Comparison of ENCODE assay signal across 7 mouse cellular contexts in the genomic region with DNA sequence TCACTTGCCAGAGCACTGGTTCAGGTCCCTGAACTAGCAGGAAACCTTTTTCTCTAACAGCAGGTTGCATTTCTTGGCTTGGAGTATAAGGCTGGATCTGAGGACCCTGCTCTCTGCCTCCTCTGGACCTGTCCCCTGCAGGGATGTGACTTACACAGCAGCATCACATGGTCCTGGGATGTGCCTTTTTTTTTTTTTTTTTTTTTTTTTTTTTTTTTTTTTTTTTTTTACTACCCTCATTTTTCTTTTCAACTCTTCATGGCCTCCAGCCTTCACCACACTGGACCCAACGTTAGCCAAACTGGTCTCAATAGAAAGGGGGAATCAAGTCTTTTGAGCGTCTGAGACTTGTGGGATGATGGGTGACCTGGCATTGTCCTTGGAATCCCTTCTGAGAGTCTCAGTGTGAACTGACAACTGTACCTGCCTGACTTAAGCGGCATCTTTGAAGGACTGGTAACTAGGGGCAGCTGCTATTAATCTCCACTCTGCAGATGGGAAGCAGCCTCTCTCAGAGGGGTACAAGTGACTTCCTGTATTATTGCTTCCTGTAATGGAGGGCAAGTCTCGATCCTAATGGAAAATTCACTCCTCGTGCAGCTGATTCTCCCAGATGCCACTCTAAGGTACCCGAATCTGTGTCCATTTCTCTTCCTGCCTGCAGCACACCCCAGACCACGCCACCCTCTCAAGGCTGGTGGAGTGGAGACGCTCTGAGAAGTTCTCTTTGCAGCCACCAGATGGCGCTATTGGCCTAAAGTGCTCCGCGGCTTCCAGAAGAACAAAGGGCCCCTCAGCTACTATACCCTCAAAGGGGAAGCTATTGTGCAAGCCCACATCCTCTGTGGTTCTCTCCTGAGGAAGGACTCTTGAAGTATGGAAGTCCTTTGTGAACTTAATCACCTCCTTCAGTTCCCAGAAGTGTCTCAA. TPM values are rescaled to one million over a fixed set of nuclear protein-coding genes. Genes with fewer than 3 reads are reported as not detected.
DNase-seq lines count a peak whose midpoint lies in the region; ATAC-seq and TF ChIP-seq lines count a peak whose summit lies in the region.

No protein-coding gene starts in this region.

- no peaks in the 10 kb centered on the region for H3K4me1 ChIP-seq in kidney, adult 2 months (ENCODE audit: control insufficient read depth, insufficient read depth, low read length)
- H3K4me1 ChIP-seq in limb, embryonic 13.5 days, result peaks cover 8% of the 10 kb centered on the region
- peaks cover 12% of the 10 kb centered on the region for H3K4me1 ChIP-seq in midbrain, embryonic 15.5 days

- H3K27me3 ChIP-seq in kidney, adult 2 months (replicated peaks; ENCODE audit: control insufficient read depth, insufficient read depth, low read length), result no peaks in the 10 kb centered on the region
- H3K27me3 ChIP-seq in limb, embryonic 13.5 days, result peaks cover 11% of the 10 kb centered on the region; the same call in 1 of the 2 replicates
- H3K27me3 ChIP-seq in midbrain, embryonic 15.5 days (replicated peaks), result no peaks in the 10 kb centered on the region

- peak overlapping the region; percentile 47 for H3K4me2 ChIP-seq in limb, embryonic 13.5 days (replicated peaks)
- H3K4me2 ChIP-seq in midbrain, embryonic 15.5 days, result peak overlapping the region; percentile 34; the same call in 1 of the 2 replicates

- H3K4me3 ChIP-seq in kidney, adult 2 months (ENCODE audit: insufficient read depth, low read depth, low read length), result peak overlapping the region; percentile 67
- 0 out of 2 replicates have a peak overlapping the region, but pooled peaks have one; percentile 2 for H3K4me3 ChIP-seq in limb, embryonic 13.5 days
- H3K4me3 ChIP-seq in midbrain, embryonic 15.5 days, result no peak overlapping the region

- 0 out of 2 replicates have a peak overlapping the region, but pooled peaks have one; percentile 35 for H3K9ac ChIP-seq in limb, embryonic 13.5 days
- H3K9ac ChIP-seq in midbrain, embryonic 15.5 days, result no peak overlapping the region

- H3K9me3 ChIP-seq in limb, embryonic 13.5 days, result no peaks in the 10 kb centered on the region
- no peaks in the 10 kb centered on the region for H3K9me3 ChIP-seq in midbrain, embryonic 15.5 days

- peak; percentile 88 for TF ChIP-seq CTCF in kidney, adult 2 months (conservative IDR thresholded peaks at IDR 0.05; ENCODE audit: insufficient read depth, insufficient read length, low read depth, low read length)

- H3K27ac ChIP-seq in kidney, adult 2 months (ENCODE audit: insufficient read depth, low read depth, low read length), result peak overlapping the region; percentile 90; the same call in 1 of the 2 replicates
- H3K27ac ChIP-seq in limb, embryonic 13.5 days, result no peak overlapping the region
- peak overlapping the region; percentile 64 for H3K27ac ChIP-seq in midbrain, embryonic 15.5 days

- peaks cover 9% of the 10 kb centered on the region; the same call in 1 of the 2 replicates for H3K36me3 ChIP-seq in kidney, adult 2 months (ENCODE audit: control insufficient read depth, insufficient read depth, low read length)
- H3K36me3 ChIP-seq in limb, embryonic 13.5 days, result no peaks in the 10 kb centered on the region
- H3K36me3 ChIP-seq in midbrain, embryonic 15.5 days (replicated peaks), result no peaks in the 10 kb centered on the region

- DNase-seq in adrenal gland, adult 8-10 months, result peak; percentile 36
- DNase-seq in embryo, embryonic 11 days, result peak; percentile 93
- DNase-seq in heart, adult 11 months, result peak; percentile 97
- DNase-seq in kidney, adult 2 months, result peak; percentile 75
- DNase-seq in spleen, adult 18-20 months, result peak; percentile 64 to 80

- peak; percentile 69 for TF ChIP-seq POLR2A in kidney, adult 2 months (IDR thresholded peaks at IDR 0.05; ENCODE audit: low read depth, low read length)

- WGBS in kidney, adult 2 months, result 7% methylated on average over 11 of the region's 11 CpGs
- WGBS in limb, embryonic 13.5 days, result 10% methylated on average over 11 of the region's 11 CpGs
- 12% methylated on average over 11 of the region's 11 CpGs for WGBS in midbrain, embryonic 15.5 days

- peak; percentile 89 for ATAC-seq in limb, embryonic 13.5 days (ENCODE audit: low FRiP score, low read depth)
- peak; percentile 93 for ATAC-seq in midbrain, embryonic 15.5 days (replicated peaks)

RNA-seq across cellular contexts. Expression of a gene that starts 7.1 kb away (rescaled TPM):
- not detected for total RNA-seq in adrenal gland, adult 8-10 months (2022)
- polyA plus RNA-seq in kidney, adult 2 months (2012; rRNA removed), result 9,073 and 10,701 TPM in 2 replicates
- 0.06 TPM in 1 of 2 replicates, not detected in the other for polyA plus RNA-seq in limb, embryonic 13.5 days (2015; fragmentation: Nextera tagmentation; extraction: Ambion mirVana)
- polyA plus RNA-seq in midbrain, embryonic 15.5 days (2015; fragmentation: Nextera tagmentation; extraction: Ambion mirVana), result 0.05 TPM in 1 of 2 replicates, not detected in the other

RNA-seq across cellular contexts. Expression of a gene that starts 9.9 kb away (rescaled TPM):
- total RNA-seq in adrenal gland, adult 8-10 months (2022), result not detected
- polyA plus RNA-seq in kidney, adult 2 months (2012; rRNA removed), result not detected in 2 replicates
- 0.29 TPM in 1 of 2 replicates, not detected in the other for polyA plus RNA-seq in limb, embryonic 13.5 days (2015; fragmentation: Nextera tagmentation; extraction: Ambion mirVana)
- polyA plus RNA-seq in midbrain, embryonic 15.5 days (2015; fragmentation: Nextera tagmentation; extraction: Ambion mirVana), result 0.43 and 0.45 TPM in 2 replicates

RNA-seq across cellular contexts. Expression of a gene that starts 21.5 kb away (rescaled TPM):
- under 1 TPM in 3 of 4 experiments, not detected in 1; 0.17 to 0.71 (median 0.43) TPM for total RNA-seq in adrenal gland, adult 8-10 months (2022)
- 0.03 and 0.07 TPM in 2 replicates for polyA plus RNA-seq in kidney, adult 2 months (2012; rRNA removed)
- polyA plus RNA-seq in limb, embryonic 13.5 days (2015; fragmentation: Nextera tagmentation; extraction: Ambion mirVana), result 0.08 and 0.51 TPM in 2 replicates
- polyA plus RNA-seq in midbrain, embryonic 15.5 days (2015; fragmentation: Nextera tagmentation; extraction: Ambion mirVana), result 0.09 and 0.14 TPM in 2 replicates

RNA-seq across cellular contexts. Expression of a gene that starts 35.6 kb away (rescaled TPM):
- total RNA-seq in adrenal gland, adult 8-10 months (2022), result 1 to 10 TPM in 1 of 4 experiments, under 1 TPM in 3; 0.45 to 1.8 (median 0.88) TPM
- 3.3 and 4.2 TPM in 2 replicates for polyA plus RNA-seq in kidney, adult 2 months (2012; rRNA removed)
- polyA plus RNA-seq in limb, embryonic 13.5 days (2015; fragmentation: Nextera tagmentation; extraction: Ambion mirVana), result 1.3 and 1.5 TPM in 2 replicates
- 0.34 and 0.52 TPM in 2 replicates for polyA plus RNA-seq in midbrain, embryonic 15.5 days (2015; fragmentation: Nextera tagmentation; extraction: Ambion mirVana)

RNA-seq across cellular contexts. Expression of a gene that starts 39.8 kb away (rescaled TPM):
- total RNA-seq in adrenal gland, adult 8-10 months (2022), result 10 to 100 TPM; 36.0 to 55.3 (median 48.6) TPM
- polyA plus RNA-seq in kidney, adult 2 months (2012; rRNA removed), result 23.4 and 27.4 TPM in 2 replicates
- 48.1 and 50.1 TPM in 2 replicates for polyA plus RNA-seq in limb, embryonic 13.5 days (2015; fragmentation: Nextera tagmentation; extraction: Ambion mirVana)
- polyA plus RNA-seq in midbrain, embryonic 15.5 days (2015; fragmentation: Nextera tagmentation; extraction: Ambion mirVana), result 40.8 and 41.4 TPM in 2 replicates

Comparison
In these comparisons a context has a peak if more than half of its experiments do, and no peak if none do; other contexts are left out.
1. DNase-seq: peak in every context shown above with its lines; median percentile 97 in heart, adult 11 months; 93 in embryo, embryonic 11 days; 75 in kidney, adult 2 months; 72 in spleen, adult 18-20 months; 36 in adrenal gland, adult 8-10 months.
2. RNA of a gene that starts 7.1 kb away (polyA plus RNA-seq): 9,073 to 10,701 TPM in kidney, adult 2 months; 0.05 TPM in midbrain, embryonic 15.5 days and 0.06 TPM in limb, embryonic 13.5 days; every median in the first group is over 1,000 times any median in the second.